Mouse (Mus musculus) gonadal fat pad, adult 2 months (tissue): ENCODE results near the gene Zfp61. TPM values are rescaled to one million over a fixed set of nuclear protein-coding genes. Genes with fewer than 3 reads are reported as not detected.

Experiments
- DNase-seq: peaks from one replicate; pipeline ENCODE4 v3.0.0-alpha.2; 2012; ENCODE audit warnings: low read depth
- polyA plus RNA-seq: library from polyadenylated mRNA; depleted of rRNA; stranded (reverse); fragments of >200 nt; gene quantifications from 2 replicates; pipeline ENCODE4 v1.2.3, GENCODE M21; 2012; rRNA removed

The Zfp61 gene
- 9.0 and 9.8 TPM in 2 replicates for polyA plus RNA-seq

- no peak for DNase-seq
Observed at GRCm38 (mm10) chr7:24300771-24301282, at the start of gene Zfp61. Gene Zfp61, minus strand, starts transcription at chr7:24301232.

- DNase-seq, result no peak
Observed at GRCm38 (mm10) chr7:24348896-24349295, 47.9 kb upstream of the Zfp61 start, which contains the start of gene Lypd5. Gene Lypd5, plus strand, starts transcription at chr7:24349196.

- DNase-seq, result no peak
Observed at GRCm38 (mm10) chr7:24346444-24346843, 45.4 kb upstream of the Zfp61 start.

- DNase-seq, result no peak
Observed at GRCm38 (mm10) chr7:24343701-24344272, 42.8 kb upstream of the Zfp61 start.

GRCm38 (mm10) chr7:24338241-24338640, 37.2 kb upstream of the Zfp61 start:
- DNase-seq, result no peak

- DNase-seq, result no peak
Observed at GRCm38 (mm10) chr7:24335699-24336309, 34.8 kb upstream of the Zfp61 start.

GRCm38 (mm10) chr7:24333304-24333986, 32.4 kb upstream of the Zfp61 start, which contains the start of gene Tescl:
Gene Tescl, minus strand, starts transcription at chr7:24333936.
- no peak for DNase-seq

GRCm38 (mm10) chr7:24327281-24327975, 26.4 kb upstream of the Zfp61 start:
- DNase-seq, result peak; percentile 46

GRCm38 (mm10) chr7:24326273-24327135, 25.5 kb upstream of the Zfp61 start:
- no peak for DNase-seq

GRCm38 (mm10) chr7:24325675-24326128, 24.7 kb upstream of the Zfp61 start:
- no peak for DNase-seq

- peak; percentile 66 for DNase-seq
Observed at GRCm38 (mm10) chr7:24325197-24325596, 24.2 kb upstream of the Zfp61 start.

GRCm38 (mm10) chr7:24322593-24322992, 21.6 kb upstream of the Zfp61 start:
- no peak for DNase-seq

- no peak for DNase-seq
Observed at GRCm38 (mm10) chr7:24318942-24319341, 17.9 kb upstream of the Zfp61 start.

GRCm38 (mm10) chr7:24316567-24317092, 15.6 kb upstream of the Zfp61 start, which contains the start of gene Zfp94:
Gene Zfp94, minus strand, starts transcription at chr7:24316666.
- DNase-seq, result peak; percentile 67

- DNase-seq, result no peak
Observed at GRCm38 (mm10) chr7:24315726-24316566, 14.9 kb upstream of the Zfp61 start.

GRCm38 (mm10) chr7:24299823-24300481, 1.1 kb downstream of the Zfp61 start:
- no peak for DNase-seq

- DNase-seq, result no peak
Observed at GRCm38 (mm10) chr7:24298973-24299708, 1.9 kb downstream of the Zfp61 start.

GRCm38 (mm10) chr7:24298635-24298972, 2.4 kb downstream of the Zfp61 start:
- DNase-seq, result no peak
